Mouse (Mus musculus) testis, adult 10 weeks (tissue): ENCODE data around the gene Als2cr12. TPM values are rescaled to one million over a fixed set of nuclear protein-coding genes. Genes with fewer than 3 reads are reported as not detected.

Experiments used
- polyA plus RNA-seq: library from polyadenylated mRNA; stranded (reverse); fragments of 350-450 nt; fragmentation: Illumina TruSeq; extraction: RNeasy Lipid Tissue Mini Kit (QIAGEN cat#74804); gene quantifications from one replicate; pipeline ENCODE4 v1.2.3, GENCODE M21; 2014; ENCODE audit warnings: low read depth, low replicate concordance

Als2cr12 gene
- 339 TPM for polyA plus RNA-seq

DNA sequence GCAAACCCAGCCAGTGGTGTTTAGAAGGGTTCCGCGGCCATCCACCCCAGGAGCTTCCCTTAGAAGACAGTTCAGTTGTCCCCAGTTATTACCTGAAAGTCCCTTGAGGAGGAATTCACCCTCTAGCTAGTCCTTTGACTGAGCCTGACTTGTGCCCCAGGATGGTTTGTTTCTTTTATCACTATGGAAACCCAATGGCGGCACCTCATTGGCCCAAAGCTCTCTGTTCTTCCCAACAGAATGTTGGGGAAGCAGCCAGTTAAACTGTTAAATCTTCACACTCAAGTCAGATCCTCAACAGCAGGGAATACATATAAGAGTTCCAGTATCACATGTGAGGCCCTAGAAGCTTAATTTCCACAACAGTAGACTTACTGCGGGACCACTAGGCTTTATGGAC, at the start of gene Als2cr12:
TSS of gene Als2cr12 (minus strand) at position 180 of the 400 bp plus-strand sequence.

DNA sequence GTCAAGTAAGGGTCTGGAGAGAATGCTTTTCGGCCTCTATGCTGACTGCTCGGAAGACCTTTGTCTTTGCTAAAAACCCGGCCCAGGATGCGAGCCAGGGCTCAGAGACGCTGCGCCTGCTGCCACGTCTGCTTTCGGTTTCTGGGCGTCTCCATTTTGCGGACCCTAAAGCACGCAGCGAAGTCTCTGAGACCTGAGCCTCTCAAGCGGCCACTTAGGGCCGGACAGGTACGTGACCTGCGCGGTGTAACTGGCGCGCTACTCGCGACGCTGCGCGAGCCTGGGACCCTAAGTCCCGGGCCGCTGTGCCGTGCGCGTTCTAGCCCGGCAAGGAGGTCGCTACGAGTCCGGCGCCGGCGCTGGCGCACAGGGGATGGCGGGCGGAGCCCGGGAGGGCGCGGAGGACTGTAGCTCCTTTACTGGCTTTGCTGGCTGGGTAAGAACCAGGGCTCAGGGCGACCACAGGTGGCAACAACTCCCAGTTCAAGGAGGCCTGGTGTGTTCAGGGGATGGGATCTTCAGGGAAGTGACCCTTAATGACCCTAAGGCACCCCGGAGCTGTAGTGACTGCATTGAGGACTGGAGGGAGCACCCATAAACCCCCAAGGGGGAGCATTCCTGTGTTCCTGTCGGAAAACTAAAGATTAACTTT, 15.7 kb upstream of the Als2cr12 start, which contains the start of gene Cflar:
TSS of gene Cflar (plus strand) at position 144 of the 652 bp plus-strand sequence.

Other genes starting within 250 kb of the Als2cr12 start
- gene Orc2, start 190.9 kb downstream of the Als2cr12 start, polyA plus RNA-seq: 84.7 TPM
- gene Fam126b, start 109.7 kb downstream of the Als2cr12 start, polyA plus RNA-seq: 21.9 TPM
- 28.3 TPM for gene Ndufb3, start 109.6 kb downstream of the Als2cr12 start, polyA plus RNA-seq
- gene Cflar, start 15.5 kb upstream of the Als2cr12 start, polyA plus RNA-seq: 15.7 TPM
- 5.5 TPM for gene Casp8, start 99.4 kb upstream of the Als2cr12 start, polyA plus RNA-seq